In the genomic region with DNA sequence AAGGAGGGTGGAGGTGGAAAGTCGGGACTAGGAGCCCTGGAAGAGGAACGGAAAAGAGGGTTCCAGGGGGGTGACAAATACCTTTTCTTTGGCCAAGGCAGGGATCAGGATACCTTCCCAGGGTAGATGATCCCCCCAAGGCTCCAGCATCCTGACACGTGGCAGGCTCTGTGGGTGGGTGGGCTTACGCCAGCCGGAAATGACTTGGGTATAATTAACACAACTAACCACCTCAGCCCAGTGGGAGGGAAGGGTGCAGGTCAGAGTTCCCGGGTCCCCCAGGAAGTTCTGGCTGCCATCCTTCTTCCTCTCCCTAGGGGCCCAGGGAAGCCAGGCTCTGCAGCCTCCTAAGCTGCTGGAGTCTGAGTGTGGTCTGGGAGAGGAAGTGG, we compare ENCODE assay signal across 17 mouse cellular contexts. TPM values are rescaled to one million over a fixed set of nuclear protein-coding genes. Genes with fewer than 3 reads are reported as not detected.
DNase-seq lines count a peak whose midpoint lies in the region; ATAC-seq and TF ChIP-seq lines count a peak whose summit lies in the region.
"Had no signal": no experiment of that assay in that cellular context is flagged by ENCODE, and none has a peak within 500 bp of the region (broad histone marks: within the 10 kb centered on the region; RNA-seq: fewer than 3 reads in every experiment).

No protein-coding gene starts in this region.

- H3K36me3 ChIP-seq in heart, embryonic 14.5 days (ENCODE audit: control insufficient read depth, insufficient read depth, low read length): peaks cover 3% of the 10 kb centered on the region; the same call in 1 of the 2 replicates
- no peaks in the 10 kb centered on the region for H3K36me3 ChIP-seq in lung, embryonic 15.5 days
- no peaks in the 10 kb centered on the region for H3K36me3 ChIP-seq in embryonic facial prominence, embryonic 15.5 days
- H3K36me3 ChIP-seq in limb, embryonic 13.5 days: peaks cover under 1% of the 10 kb centered on the region; the same call in 1 of the 2 replicates

- intact Hi-C loops in left cerebral cortex, postnatal 25 days (cut with DNase I): no loop called here

- H3K27me3 ChIP-seq in heart, embryonic 14.5 days (ENCODE audit: control insufficient read depth, insufficient read depth, low read length): no peaks in the 10 kb centered on the region
- no peaks in the 10 kb centered on the region for H3K27me3 ChIP-seq in lung, embryonic 15.5 days
- H3K27me3 ChIP-seq in embryonic facial prominence, embryonic 15.5 days: no peaks in the 10 kb centered on the region
- H3K27me3 ChIP-seq in limb, embryonic 13.5 days: no peaks in the 10 kb centered on the region

- WGBS in heart, embryonic 14.5 days: 33% methylated on average over 6 of the region's 6 CpGs
- WGBS in lung, embryonic 15.5 days: 10% methylated on average over 6 of the region's 6 CpGs
- WGBS in lung, adult 2 months: 30% methylated on average over 6 of the region's 6 CpGs
- WGBS in embryonic facial prominence, embryonic 15.5 days: 15% methylated on average over 6 of the region's 6 CpGs
- WGBS in limb, embryonic 13.5 days: 5% methylated on average over 6 of the region's 6 CpGs

- H3K27ac ChIP-seq in heart, embryonic 14.5 days (replicated peaks in 1 of 2; ENCODE audit: control insufficient read depth in 1 of 2, insufficient read depth in 1 of 2, low read depth in 2 of 2, low read length in 2 of 2): peak overlapping the region; percentile 21 to 37; a peak in 1 of 4 replicates
- H3K27ac ChIP-seq in lung, embryonic 15.5 days: peak overlapping the region; percentile 56; the same call in 1 of the 2 replicates
- H3K27ac ChIP-seq in embryonic facial prominence, embryonic 15.5 days (replicated peaks): peak overlapping the region; percentile 99
- peak overlapping the region; percentile 100 for H3K27ac ChIP-seq in limb, embryonic 13.5 days
- H3K27ac ChIP-seq: hindbrain, postnatal 0 days; layer of hippocampus, adult 2 months had no signal

- 0 out of 2 replicates have a peak overlapping the region, but pooled peaks have one; percentile 18 for H3K9ac ChIP-seq in heart, embryonic 14.5 days (ENCODE audit: low read length)
- 0 out of 2 replicates have a peak overlapping the region, but pooled peaks have one; percentile 19 for H3K9ac ChIP-seq in lung, embryonic 15.5 days
- H3K9ac ChIP-seq in embryonic facial prominence, embryonic 15.5 days: no peak overlapping the region
- peak overlapping the region; percentile 66 for H3K9ac ChIP-seq in limb, embryonic 13.5 days

- ATAC-seq in heart, embryonic 14.5 days (ENCODE audit: insufficient number of reproducible peaks, insufficient read depth, low FRiP score, low read depth): no peak
- ATAC-seq in lung, embryonic 15.5 days (ENCODE audit: borderline replicate concordance, extremely low read depth, low FRiP score, low TSS enrichment): no peak
- ATAC-seq in embryonic facial prominence, embryonic 15.5 days (ENCODE audit: insufficient number of reproducible peaks, low FRiP score, low TSS enrichment, low read depth): no peak
- ATAC-seq in limb, embryonic 13.5 days (ENCODE audit: low FRiP score, low read depth): no peak
- ATAC-seq: hindbrain, postnatal 0 days had no signal

- H3K9me3 ChIP-seq in heart, embryonic 14.5 days (ENCODE audit: control insufficient read depth, low read length): no peaks in the 10 kb centered on the region
- no peaks in the 10 kb centered on the region for H3K9me3 ChIP-seq in lung, embryonic 15.5 days
- no peaks in the 10 kb centered on the region for H3K9me3 ChIP-seq in embryonic facial prominence, embryonic 15.5 days (replicated peaks)
- H3K9me3 ChIP-seq in limb, embryonic 13.5 days: no peaks in the 10 kb centered on the region

- no peak for DNase-seq in heart, postnatal 4 days
- DNase-seq in lung, adult 2 months: no peak
- no peak for DNase-seq in layer of hippocampus, adult 9-10 months (ENCODE audit: low spot score)
- no peak for DNase-seq in left cerebral cortex, postnatal 25 days (ENCODE audit: low spot score in 2 of 2)
- DNase-seq: adrenal gland, postnatal 25 days; cerebellum, adult 11 months; gastrocnemius, postnatal 10 days; right cerebral cortex, postnatal 25 days had no signal

- TF ChIP-seq CTCF in lung, adult 2 months (IDR thresholded peaks at IDR 0.05; ENCODE audit: insufficient read depth, low read length): no peak

- H3K4me3 ChIP-seq in heart, embryonic 14.5 days (ENCODE audit: control insufficient read depth in 1 of 2, insufficient read depth in 1 of 2, low read depth in 1 of 2, low read length in 2 of 2): no peak overlapping the region
- H3K4me3 ChIP-seq in lung, embryonic 15.5 days: no peak overlapping the region
- no peak overlapping the region for H3K4me3 ChIP-seq in lung, adult 2 months (replicated peaks; ENCODE audit: extremely low read depth, low read depth, low read length)
- H3K4me3 ChIP-seq in embryonic facial prominence, embryonic 15.5 days (replicated peaks): no peak overlapping the region
- H3K4me3 ChIP-seq in limb, embryonic 13.5 days: no peak overlapping the region
- H3K4me3 ChIP-seq: layer of hippocampus, adult 2 months had no signal

- H3K4me2 ChIP-seq in heart, embryonic 14.5 days (ENCODE audit: low read length): no peak overlapping the region
- H3K4me2 ChIP-seq in lung, embryonic 15.5 days: no peak overlapping the region
- H3K4me2 ChIP-seq in embryonic facial prominence, embryonic 15.5 days (replicated peaks): 0 out of 2 replicates have a peak overlapping the region, but pooled peaks have one; percentile 8
- peak overlapping the region; percentile 83 for H3K4me2 ChIP-seq in limb, embryonic 13.5 days (replicated peaks)

- peaks cover 22 to 39% of the 10 kb centered on the region in 2 experiments for H3K4me1 ChIP-seq in heart, embryonic 14.5 days (ENCODE audit: control insufficient read depth in 2 of 2, insufficient read depth in 2 of 2, low read length in 2 of 2)
- peaks cover 41% of the 10 kb centered on the region for H3K4me1 ChIP-seq in lung, embryonic 15.5 days
- no peaks in the 10 kb centered on the region for H3K4me1 ChIP-seq in lung, adult 2 months (ENCODE audit: control insufficient read depth, insufficient read depth, low read length)
- peaks cover 39% of the 10 kb centered on the region for H3K4me1 ChIP-seq in embryonic facial prominence, embryonic 15.5 days
- peaks cover 44% of the 10 kb centered on the region for H3K4me1 ChIP-seq in limb, embryonic 13.5 days

- TF ChIP-seq POLR2A in lung, adult 2 months (IDR thresholded peaks at IDR 0.05; ENCODE audit: borderline replicate concordance, extremely low read depth, low read depth, low read length): no peak

RNA-seq across cellular contexts. Expression of a gene that starts 7.1 kb away (rescaled TPM):
- polyA plus RNA-seq in heart, embryonic 14.5 days (2014; fragmentation: Nextera tagmentation; extraction: Ambion mirVana): 18.7 and 24.0 TPM in 2 replicates
- 10 to 100 TPM; 21.9 TPM for total RNA-seq in heart, postnatal 4 days (2021)
- 35.9 and 38.1 TPM in 2 replicates for polyA plus RNA-seq in lung, embryonic 15.5 days (2015; fragmentation: Nextera tagmentation; extraction: Ambion mirVana)
- 45.5 and 50.9 TPM in 2 replicates for polyA plus RNA-seq in lung, adult 2 months (2012; rRNA removed)
- polyA plus RNA-seq in embryonic facial prominence, embryonic 15.5 days (2015; fragmentation: Nextera tagmentation; extraction: Ambion mirVana): 45.8 and 47.6 TPM in 2 replicates
- polyA plus RNA-seq in limb, embryonic 13.5 days (2015; fragmentation: Nextera tagmentation; extraction: Ambion mirVana): 67.7 and 71.6 TPM in 2 replicates
- total RNA-seq in left cerebral cortex, postnatal 25 days (2021): 10 to 100 TPM in 1 of 2 experiments, 1 to 10 TPM in 1; 9.3 to 11.3 TPM
- total RNA-seq: megakaryocyte progenitor cell, adult 5-6 weeks had no signal

RNA-seq across cellular contexts. Expression of a gene that starts 32.0 kb away (rescaled TPM):
- polyA plus RNA-seq in heart, embryonic 14.5 days (2014; fragmentation: Nextera tagmentation; extraction: Ambion mirVana): 12.6 and 13.9 TPM in 2 replicates
- total RNA-seq in heart, postnatal 4 days (2021): 1 to 10 TPM; 4.4 to 5.3 TPM
- polyA plus RNA-seq in lung, embryonic 15.5 days (2015; fragmentation: Nextera tagmentation; extraction: Ambion mirVana): 16.1 and 20.3 TPM in 2 replicates
- 2.4 and 2.5 TPM in 2 replicates for polyA plus RNA-seq in lung, adult 2 months (2012; rRNA removed)
- polyA plus RNA-seq in embryonic facial prominence, embryonic 15.5 days (2015; fragmentation: Nextera tagmentation; extraction: Ambion mirVana): 11.1 and 12.0 TPM in 2 replicates
- polyA plus RNA-seq in limb, embryonic 13.5 days (2015; fragmentation: Nextera tagmentation; extraction: Ambion mirVana): 7.7 and 9.1 TPM in 2 replicates
- 1 to 10 TPM; 3.8 to 6.0 TPM for total RNA-seq in left cerebral cortex, postnatal 25 days (2021)
- total RNA-seq: adrenal gland, postnatal 25 days; hindbrain, postnatal 0 days; megakaryocyte progenitor cell, adult 5-6 weeks had no signal

RNA-seq across cellular contexts. Expression of a gene that starts 52.2 kb away (rescaled TPM):
- 1.1 TPM in 2 replicates for polyA plus RNA-seq in heart, embryonic 14.5 days (2014; fragmentation: Nextera tagmentation; extraction: Ambion mirVana)
- under 1 TPM; 0.09 to 0.33 TPM for total RNA-seq in heart, postnatal 4 days (2021)
- 0.20 and 0.24 TPM in 2 replicates for polyA plus RNA-seq in lung, embryonic 15.5 days (2015; fragmentation: Nextera tagmentation; extraction: Ambion mirVana)
- not detected in 2 replicates for polyA plus RNA-seq in lung, adult 2 months (2012; rRNA removed)
- 0.58 and 0.80 TPM in 2 replicates for polyA plus RNA-seq in embryonic facial prominence, embryonic 15.5 days (2015; fragmentation: Nextera tagmentation; extraction: Ambion mirVana)
- polyA plus RNA-seq in limb, embryonic 13.5 days (2015; fragmentation: Nextera tagmentation; extraction: Ambion mirVana): 0.97 and 1.1 TPM in 2 replicates
- not detected for total RNA-seq in left cerebral cortex, postnatal 25 days (2021)
- total RNA-seq: CH12.LX; gastrocnemius, postnatal 10 days; hindbrain, postnatal 0 days; layer of hippocampus, adult 2 months; left cerebral cortex, postnatal 36 days; megakaryocyte progenitor cell, adult 5-6 weeks had no signal

RNA-seq across cellular contexts. Expression of a gene that starts 55.1 kb away (rescaled TPM):
- polyA plus RNA-seq in heart, embryonic 14.5 days (2014; fragmentation: Nextera tagmentation; extraction: Ambion mirVana): 30.7 and 36.9 TPM in 2 replicates
- 10 to 100 TPM; 29.5 to 29.7 TPM for total RNA-seq in heart, postnatal 4 days (2021)
- polyA plus RNA-seq in lung, embryonic 15.5 days (2015; fragmentation: Nextera tagmentation; extraction: Ambion mirVana): 44.6 and 49.7 TPM in 2 replicates
- polyA plus RNA-seq in lung, adult 2 months (2012; rRNA removed): 15.0 and 17.3 TPM in 2 replicates
- polyA plus RNA-seq in embryonic facial prominence, embryonic 15.5 days (2015; fragmentation: Nextera tagmentation; extraction: Ambion mirVana): 56.2 and 59.1 TPM in 2 replicates
- polyA plus RNA-seq in limb, embryonic 13.5 days (2015; fragmentation: Nextera tagmentation; extraction: Ambion mirVana): 80.0 and 81.0 TPM in 2 replicates
- total RNA-seq in left cerebral cortex, postnatal 25 days (2021): 10 to 100 TPM; 46.6 to 55.7 TPM

Comparison
In these comparisons a context has a peak if more than half of its experiments do, and no peak if none do; other contexts are left out.
1. H3K27ac ChIP-seq: peak in every context shown above with its lines; median percentile 100 in limb, embryonic 13.5 days; 99 in embryonic facial prominence, embryonic 15.5 days; 56 in lung, embryonic 15.5 days; 29 in heart, embryonic 14.5 days.
2. H3K4me2 ChIP-seq: peak in embryonic facial prominence, embryonic 15.5 days (single experiment) and limb, embryonic 13.5 days (single experiment); none in heart, embryonic 14.5 days (single experiment) and lung, embryonic 15.5 days (single experiment).